Mouse (Mus musculus): ENCODE results near the gene Sdhaf2. TPM values are rescaled to one million over a fixed set of nuclear protein-coding genes. Genes with fewer than 3 reads are reported as not detected.

The Sdhaf2 gene
- polyA plus RNA-seq, 1 experiment from 2014 or later = 64.7 TPM

DNA sequence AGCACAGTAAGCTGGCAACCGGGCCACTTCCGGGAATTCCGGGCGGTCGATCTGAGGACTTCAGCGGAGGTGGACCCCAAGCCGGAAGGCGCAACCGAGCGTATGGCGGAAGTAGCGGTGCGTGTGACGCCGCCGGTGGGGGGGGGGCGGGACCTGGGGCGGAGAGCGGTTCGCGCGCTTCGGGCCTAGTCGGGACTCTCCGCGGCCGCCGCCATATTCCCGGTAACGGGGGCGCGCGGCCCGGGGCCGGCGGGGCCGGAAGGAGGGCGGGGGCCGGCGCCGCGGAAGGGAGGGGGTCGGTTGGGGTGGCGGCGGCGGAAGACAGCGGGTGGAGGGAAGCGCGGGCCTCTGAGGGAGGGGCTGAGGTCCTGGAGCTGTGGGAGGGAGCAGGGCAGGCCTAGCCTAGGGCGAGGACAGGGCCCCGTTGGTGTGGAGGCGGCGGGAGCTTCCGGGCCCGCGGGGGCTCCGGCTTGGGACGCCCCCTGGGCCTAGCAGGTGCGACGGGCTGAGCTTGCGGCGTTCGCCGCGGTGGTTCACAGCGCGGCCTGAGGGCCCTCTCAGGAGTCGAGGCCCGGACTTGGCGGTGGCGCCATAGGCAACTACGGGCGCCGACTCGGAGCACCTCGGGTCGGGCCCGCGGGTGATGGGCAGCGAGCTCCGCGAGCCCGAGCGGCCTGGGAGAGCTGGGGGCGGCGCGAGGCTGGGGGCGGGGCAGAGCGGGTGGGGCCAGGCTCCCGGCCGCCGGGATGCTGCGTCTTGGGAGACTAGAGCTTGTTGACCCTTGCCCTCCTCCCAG lies 638 bp downstream of the Sdhaf2 start, which contains the start of gene Cpsf7:
Gene Cpsf7 (plus strand): TSS at position 161 of the 796 bp plus-strand sequence.
- Histone ChIP-seq H3K9me3 (replicated peaks) (no peaks in the 10 kb centered on the region), H3K4me1 (peaks cover 22% of the 10 kb centered on the region), H3K27ac (peak within 1 kb of the TSS; percentile 100), H3K36me3 (peaks cover 40% of the 10 kb centered on the region), H3K27me3 (ENCODE audit: low read depth, poor library complexity, severe bottlenecking) (no peaks in the 10 kb centered on the region), H3K4me3 (peak within 1 kb of the TSS; percentile 80)
- WGBS = under 1% methylated on average over 83 of the region's 93 CpGs
- DNase-seq (ENCODE audit: low spot score) = peak; percentile 97

DNA sequence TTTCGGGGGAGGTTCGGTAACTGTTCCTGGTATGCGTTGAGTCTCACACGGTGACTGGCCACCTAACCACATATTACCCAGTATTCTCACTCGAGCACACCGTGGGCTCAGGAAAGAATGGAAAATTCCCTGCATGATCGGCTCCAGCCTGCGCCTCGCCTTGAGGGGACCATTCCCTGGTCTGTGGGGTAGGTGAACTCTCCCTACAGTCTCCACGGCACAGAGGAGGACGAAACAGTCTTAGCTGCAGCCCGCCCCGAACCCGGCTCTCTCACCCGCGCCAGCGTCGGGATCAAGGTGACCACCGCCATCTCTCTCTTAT lies 1.2 kb downstream of the Sdhaf2 start:
- Histone ChIP-seq H3K4me1 (peaks cover 22% of the 10 kb centered on the region), H3K27me3 (ENCODE audit: low read depth, poor library complexity, severe bottlenecking) (no peaks in the 10 kb centered on the region), H3K27ac (peak overlapping the region; percentile 100), H3K4me3 (peak overlapping the region; percentile 80), H3K36me3 (peaks cover 34% of the 10 kb centered on the region), H3K9me3 (replicated peaks) (no peaks in the 10 kb centered on the region)
- DNase-seq (ENCODE audit: low spot score) = no peak
- WGBS = under 1% methylated on average over 19 of the region's 19 CpGs

DNA sequence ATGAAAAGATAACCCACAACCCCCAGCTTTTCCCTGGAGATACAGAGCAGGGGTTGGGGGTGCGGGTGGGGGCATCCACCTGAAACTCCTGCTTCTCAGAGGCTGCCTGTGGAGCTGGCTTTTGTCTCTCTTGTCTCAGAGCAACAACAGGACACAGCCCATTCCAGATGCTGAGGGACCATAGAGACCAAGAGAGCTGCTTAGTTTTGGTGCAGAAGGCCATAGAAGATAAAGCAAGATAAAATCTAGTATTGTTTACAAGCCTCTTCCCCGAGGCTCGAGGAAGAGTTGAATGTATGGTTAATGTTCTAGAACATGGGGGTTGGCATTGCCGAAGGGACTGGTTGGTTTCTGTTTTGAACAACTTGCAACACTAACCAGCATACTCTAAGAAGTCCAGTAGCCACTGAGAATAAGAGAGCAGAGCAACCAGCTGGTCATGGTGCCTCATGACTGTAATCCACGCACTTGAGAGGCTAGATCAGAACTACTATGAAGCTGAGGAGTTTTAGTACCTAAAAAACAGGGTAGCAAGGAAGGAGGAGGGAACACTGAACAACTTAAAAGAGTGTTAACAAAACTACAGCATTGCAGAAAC lies 2.4 kb downstream of the Sdhaf2 start:
- 85% methylated on average over 5 of the region's 5 CpGs for WGBS
- Histone ChIP-seq H3K4me3 (peak overlapping the region; percentile 80), H3K9me3 (replicated peaks) (no peaks in the 10 kb centered on the region), H3K27ac (no peak overlapping the region), H3K36me3 (peaks cover 24% of the 10 kb centered on the region), H3K27me3 (ENCODE audit: low read depth, poor library complexity, severe bottlenecking) (no peaks in the 10 kb centered on the region), H3K4me1 (peaks cover 22% of the 10 kb centered on the region)
- DNase-seq (ENCODE audit: low spot score) = no peak

DNA sequence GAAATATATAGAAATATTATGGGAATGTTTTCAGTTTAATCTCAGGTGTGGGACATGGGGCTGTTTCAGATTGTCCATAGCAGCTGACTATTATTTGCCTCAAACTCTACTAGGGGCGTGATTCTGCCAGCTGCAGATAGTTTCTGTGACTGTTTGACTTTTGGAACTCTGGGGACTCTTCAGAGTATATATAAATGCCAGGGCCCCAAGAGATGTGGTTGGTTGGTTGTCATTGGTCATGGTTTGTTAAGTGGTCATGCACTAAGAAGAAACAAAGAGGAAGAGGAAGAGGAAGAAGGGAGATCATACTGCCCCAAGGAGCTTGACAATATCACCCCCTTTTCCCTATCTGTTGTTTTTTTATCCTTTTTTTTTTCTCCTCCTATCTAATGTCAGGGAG lies 4.0 kb downstream of the Sdhaf2 start:
- peaks cover 19% of the 10 kb centered on the region for H3K4me1 ChIP-seq
- H3K4me3 ChIP-seq = no peak overlapping the region
- peaks cover 19% of the 10 kb centered on the region for H3K36me3 ChIP-seq
- H3K27ac ChIP-seq = no peak overlapping the region
- no peaks in the 10 kb centered on the region for H3K9me3 ChIP-seq (replicated peaks)
- WGBS = 89% methylated on average over 1 of the region's 1 CpGs
- DNase-seq (ENCODE audit: low spot score) = no peak
- no peaks in the 10 kb centered on the region for H3K27me3 ChIP-seq (ENCODE audit: low read depth, poor library complexity, severe bottlenecking)

DNA sequence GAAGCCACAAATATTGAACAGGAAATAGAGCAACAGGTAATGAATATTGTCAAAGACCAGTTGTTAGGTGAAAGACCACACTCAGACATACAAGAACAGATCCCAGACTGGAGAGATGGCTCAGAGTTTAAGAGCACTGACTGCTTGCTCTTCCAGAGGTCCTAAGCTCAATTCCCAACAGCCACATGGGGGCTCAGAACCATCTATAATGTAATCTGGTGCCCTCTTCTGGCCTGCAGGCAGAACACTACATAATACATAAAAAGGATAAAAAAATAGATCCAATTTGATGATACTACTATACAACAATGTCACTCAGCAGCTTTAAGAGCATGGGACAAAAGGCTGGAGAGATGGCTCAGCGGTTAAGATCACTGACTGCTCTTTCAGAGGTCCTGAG lies 5.6 kb downstream of the Sdhaf2 start:
- Histone ChIP-seq H3K4me3 (no peak overlapping the region), H3K27ac (no peak overlapping the region), H3K36me3 (peaks cover 31% of the 10 kb centered on the region), H3K9me3 (replicated peaks) (no peaks in the 10 kb centered on the region), H3K4me1 (peaks cover 10% of the 10 kb centered on the region; the same call in 1 of the 2 replicates), H3K27me3 (ENCODE audit: low read depth, poor library complexity, severe bottlenecking) (no peaks in the 10 kb centered on the region)
- DNase-seq (ENCODE audit: low spot score) = no peak
- WGBS = 60% methylated on average over 1 of the region's 1 CpGs

DNA sequence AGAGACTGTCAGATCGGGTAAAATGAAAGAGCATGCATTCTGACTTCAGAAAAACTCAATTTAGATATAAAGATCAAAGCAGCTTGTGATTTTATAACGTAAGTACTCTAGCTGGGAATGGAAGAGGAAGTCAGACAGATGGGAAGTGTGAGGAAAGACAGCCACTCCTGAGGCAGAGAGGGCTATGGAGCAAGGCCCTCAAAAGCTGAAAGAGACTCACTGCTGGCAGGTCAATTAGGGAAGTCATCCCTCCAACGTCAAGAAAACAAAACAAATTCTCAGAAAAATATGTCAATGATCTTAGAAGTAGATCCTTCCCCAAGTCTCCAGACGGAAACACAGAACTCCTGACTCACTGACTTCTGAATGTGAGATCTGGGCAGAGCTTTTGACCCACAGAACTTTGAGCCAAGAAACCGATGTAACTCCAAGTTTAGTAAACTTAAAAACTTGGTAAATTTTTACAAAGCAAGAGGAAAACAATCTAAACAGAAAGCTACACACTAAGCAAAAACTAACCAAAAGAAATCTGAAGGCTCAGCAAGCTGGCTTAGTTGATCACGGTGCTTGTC lies 15.1 kb downstream of the Sdhaf2 start:
- Histone ChIP-seq H3K27me3 (ENCODE audit: low read depth, poor library complexity, severe bottlenecking) (no peaks in the 10 kb centered on the region), H3K9me3 (replicated peaks) (no peaks in the 10 kb centered on the region), H3K4me1 (no peaks in the 10 kb centered on the region), H3K36me3 (peaks cover 74% of the 10 kb centered on the region), H3K27ac (no peak overlapping the region), H3K4me3 (no peak overlapping the region)
- 85% methylated on average over 6 of the region's 6 CpGs for WGBS
- DNase-seq (ENCODE audit: low spot score) = no peak

DNA sequence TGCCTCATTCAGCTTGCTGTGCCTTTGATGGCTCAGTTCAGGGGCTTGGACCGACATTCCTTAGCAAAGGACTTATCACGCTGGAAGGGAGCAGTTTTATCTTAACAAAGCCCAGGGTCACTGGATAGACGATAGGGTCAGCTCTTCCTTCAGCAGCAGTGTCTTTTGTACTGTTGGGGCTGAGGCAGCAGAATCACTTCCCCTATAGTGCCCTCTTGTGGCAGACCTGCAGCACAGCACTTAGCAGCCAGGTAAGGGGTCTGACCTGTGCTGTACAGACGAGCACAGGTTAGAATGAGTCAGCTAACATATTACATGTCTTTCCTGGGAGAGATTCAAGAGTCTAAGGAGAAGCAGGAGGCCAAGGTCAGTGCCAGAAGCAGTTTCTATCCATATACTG lies 23.4 kb downstream of the Sdhaf2 start:
- Histone ChIP-seq H3K4me3 (no peak overlapping the region), H3K27ac (no peak overlapping the region), H3K27me3 (ENCODE audit: low read depth, poor library complexity, severe bottlenecking) (no peaks in the 10 kb centered on the region), H3K9me3 (replicated peaks) (no peaks in the 10 kb centered on the region), H3K36me3 (peaks cover 80% of the 10 kb centered on the region), H3K4me1 (0 out of 2 replicates have a peak, but pooled peaks cover under 1% of the 10 kb centered on the region)
- DNase-seq (ENCODE audit: low spot score) = peak; percentile 62
- WGBS = 18% methylated on average over 4 of the region's 4 CpGs

DNA sequence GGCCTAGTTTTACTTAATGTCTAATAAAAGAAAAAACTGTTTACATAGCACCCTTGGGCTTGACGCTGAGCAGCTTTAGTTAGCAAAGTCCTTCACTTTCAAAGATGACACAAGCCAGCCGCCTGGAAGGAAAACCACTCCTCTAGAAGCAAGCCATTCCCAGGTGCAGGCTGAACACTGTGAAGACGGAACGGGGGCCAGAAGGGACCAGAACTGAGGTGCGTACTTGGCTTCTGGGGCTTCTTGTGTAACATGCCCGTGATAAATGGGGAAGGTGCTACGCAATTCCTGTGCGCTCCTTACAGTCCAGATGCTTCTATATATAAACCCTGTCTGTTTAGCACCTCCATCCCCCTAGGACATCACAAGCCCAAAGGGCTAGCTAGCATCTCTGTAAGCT lies 25.4 kb downstream of the Sdhaf2 start:
- no peaks in the 10 kb centered on the region for H3K9me3 ChIP-seq (replicated peaks)
- no peaks in the 10 kb centered on the region for H3K27me3 ChIP-seq (ENCODE audit: low read depth, poor library complexity, severe bottlenecking)
- peaks cover 62% of the 10 kb centered on the region for H3K36me3 ChIP-seq
- DNase-seq (ENCODE audit: low spot score) = no peak
- H3K4me1 ChIP-seq = 0 out of 2 replicates have a peak, but pooled peaks cover 4% of the 10 kb centered on the region
- no peak overlapping the region for H3K4me3 ChIP-seq
- 95% methylated on average over 8 of the region's 8 CpGs for WGBS
- H3K27ac ChIP-seq = no peak overlapping the region

DNA sequence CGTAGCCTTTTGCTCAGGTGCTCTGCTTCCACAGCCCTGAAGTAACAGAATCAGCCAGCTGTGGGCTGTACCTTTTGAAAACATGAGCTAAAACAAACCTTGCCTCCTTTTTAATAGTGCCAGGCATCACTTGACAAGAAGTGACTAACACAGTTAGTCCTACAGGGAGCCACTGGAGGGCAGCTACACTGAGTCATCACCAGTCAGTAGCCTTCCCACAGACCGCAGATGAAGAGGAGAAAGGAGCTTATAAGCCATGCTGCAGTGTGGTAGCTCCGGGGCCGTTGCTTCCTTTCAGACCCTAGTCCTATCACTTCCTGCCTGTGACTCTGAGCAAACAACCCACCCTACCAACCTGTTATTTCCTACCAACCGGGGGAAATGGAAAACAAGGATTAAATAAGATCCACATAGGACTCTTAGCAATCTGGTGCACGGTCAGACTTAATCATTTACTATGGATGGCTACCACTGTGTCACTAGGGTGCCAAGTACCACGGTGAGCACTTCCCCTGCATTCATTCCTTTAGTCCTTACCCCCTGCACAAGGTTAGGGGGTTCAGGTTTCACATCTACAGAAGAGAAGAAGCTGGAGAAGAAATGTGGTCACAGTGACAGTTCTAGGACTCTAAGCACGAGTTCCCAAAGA lies 28.3 kb downstream of the Sdhaf2 start:
- Histone ChIP-seq H3K4me1 (peaks cover 9% of the 10 kb centered on the region), H3K27me3 (ENCODE audit: low read depth, poor library complexity, severe bottlenecking) (no peaks in the 10 kb centered on the region), H3K9me3 (replicated peaks) (no peaks in the 10 kb centered on the region), H3K4me3 (no peak overlapping the region), H3K27ac (no peak overlapping the region), H3K36me3 (peaks cover 37% of the 10 kb centered on the region)
- WGBS = 68% methylated on average over 8 of the region's 8 CpGs
- no peak for DNase-seq (ENCODE audit: low spot score)

DNA sequence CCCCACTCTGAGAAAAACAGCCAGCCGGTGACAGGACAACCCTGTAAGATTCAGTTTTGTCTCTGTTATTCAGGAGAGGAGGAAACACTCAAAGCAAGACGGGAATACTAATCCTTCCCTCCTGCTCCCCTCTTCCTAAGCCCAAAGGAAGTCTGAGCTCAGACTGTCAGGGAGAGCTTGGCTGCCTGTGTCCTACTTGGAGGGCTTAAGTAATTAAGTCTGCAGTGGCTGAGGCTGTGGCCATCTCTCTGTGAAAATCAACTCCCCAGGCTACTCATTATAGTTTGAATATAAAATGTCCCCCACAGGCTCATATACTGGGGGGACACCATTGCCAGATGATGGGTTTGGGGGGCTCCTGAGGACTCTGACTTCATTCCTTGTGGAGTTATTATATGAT lies 29.0 kb downstream of the Sdhaf2 start:
- Histone ChIP-seq H3K36me3 (peaks cover 31% of the 10 kb centered on the region), H3K4me1 (peaks cover 16% of the 10 kb centered on the region), H3K9me3 (replicated peaks) (no peaks in the 10 kb centered on the region), H3K27ac (no peak overlapping the region), H3K27me3 (ENCODE audit: low read depth, poor library complexity, severe bottlenecking) (no peaks in the 10 kb centered on the region), H3K4me3 (no peak overlapping the region)
- WGBS = 69% methylated on average over 2 of the region's 2 CpGs
- DNase-seq (ENCODE audit: low spot score) = no peak

DNA sequence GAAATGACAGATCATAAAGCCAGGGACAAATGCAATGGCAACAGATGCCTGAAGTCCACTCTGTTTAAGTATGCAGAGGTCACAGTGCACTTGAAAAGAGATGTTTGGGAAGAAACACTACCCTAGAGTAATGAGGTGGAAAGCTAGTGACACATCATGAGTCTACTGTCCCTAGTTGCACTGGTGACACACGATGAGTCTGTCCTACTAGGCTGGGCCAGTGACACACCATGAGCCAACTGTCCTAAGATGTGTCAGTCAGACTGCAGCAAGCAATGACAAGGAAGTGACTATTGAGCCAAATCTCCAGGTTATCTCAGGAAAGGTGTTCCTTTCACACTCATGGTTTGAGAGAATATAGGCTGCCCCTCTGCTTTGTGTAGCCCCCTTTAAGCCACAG lies 30.3 kb downstream of the Sdhaf2 start:
- DNase-seq (ENCODE audit: low spot score) = no peak
- H3K4me3 ChIP-seq = no peak overlapping the region
- no peaks in the 10 kb centered on the region for H3K27me3 ChIP-seq (ENCODE audit: low read depth, poor library complexity, severe bottlenecking)
- no peak overlapping the region for H3K27ac ChIP-seq
- peaks cover 18% of the 10 kb centered on the region for H3K36me3 ChIP-seq
- H3K9me3 ChIP-seq (replicated peaks) = no peaks in the 10 kb centered on the region
- H3K4me1 ChIP-seq = peaks cover 19% of the 10 kb centered on the region
- WGBS = 87% methylated on average over 1 of the region's 1 CpGs

DNA sequence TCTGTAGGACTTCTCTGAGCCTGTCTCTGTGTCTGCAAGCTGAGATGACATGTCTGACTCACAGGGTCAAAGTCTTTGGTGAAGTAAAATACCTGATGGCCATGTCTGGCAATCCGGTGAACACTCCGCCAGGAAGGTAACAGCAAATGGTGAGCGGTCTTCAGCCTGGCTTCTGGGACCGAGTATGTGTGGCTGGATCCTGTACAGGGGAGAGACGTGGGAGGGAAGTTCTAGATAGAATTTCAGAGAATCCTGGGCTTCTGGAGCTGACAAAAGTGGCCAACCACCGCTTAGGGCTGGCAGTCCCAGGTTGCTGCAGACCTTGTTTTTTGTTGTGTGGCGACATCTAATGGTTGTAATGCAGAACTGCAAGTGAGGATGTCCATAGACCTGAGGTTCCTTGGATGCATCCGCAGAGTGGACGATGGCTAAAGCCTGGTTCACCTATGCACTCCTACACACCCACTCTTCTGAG lies 39.6 kb downstream of the Sdhaf2 start:
- WGBS = 22% methylated on average over 9 of the region's 9 CpGs
- Histone ChIP-seq H3K27me3 (ENCODE audit: low read depth, poor library complexity, severe bottlenecking) (peaks cover 10% of the 10 kb centered on the region; the same call in 1 of the 2 replicates), H3K27ac (no peak overlapping the region), H3K4me3 (no peak overlapping the region), H3K4me1 (peaks cover 5% of the 10 kb centered on the region; the same call in 1 of the 2 replicates), H3K36me3 (no peaks in the 10 kb centered on the region), H3K9me3 (replicated peaks) (no peaks in the 10 kb centered on the region)
- peak; percentile 62 for DNase-seq (ENCODE audit: low spot score)

DNA sequence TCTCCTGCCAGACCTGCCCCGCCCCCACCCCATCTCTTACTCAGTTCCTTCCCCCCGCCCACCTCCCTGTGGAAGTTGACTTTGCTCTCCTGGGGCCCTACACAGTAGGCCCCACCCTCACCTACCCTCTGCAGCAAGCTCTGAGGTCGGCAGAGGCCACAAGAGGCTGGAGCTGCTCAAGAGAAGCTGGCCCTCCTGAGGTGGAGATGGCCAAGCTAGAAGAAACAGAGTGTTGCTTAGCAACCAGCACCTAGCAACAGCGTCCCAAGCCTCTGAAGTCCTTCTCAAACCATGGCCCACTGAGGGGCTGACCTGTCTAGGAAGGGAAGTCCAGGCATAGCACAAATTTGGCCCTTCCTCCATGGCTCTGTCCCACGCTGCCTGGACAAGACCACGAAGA lies 43.2 kb downstream of the Sdhaf2 start, which contains the start of gene Ppp1r32:
Gene Ppp1r32 (minus strand): TSS at position 226 of the 400 bp plus-strand sequence.
- Histone ChIP-seq H3K27me3 (ENCODE audit: low read depth, poor library complexity, severe bottlenecking) (peaks cover 14% of the 10 kb centered on the region; the same call in 1 of the 2 replicates), H3K4me1 (peaks cover 5% of the 10 kb centered on the region; the same call in 1 of the 2 replicates), H3K36me3 (no peaks in the 10 kb centered on the region), H3K9me3 (replicated peaks) (no peaks in the 10 kb centered on the region), H3K4me3 (no peak within 1 kb of the TSS), H3K27ac (no peak within 1 kb of the TSS)
- peak; percentile 62 for DNase-seq (ENCODE audit: low spot score)
- WGBS = 33% methylated on average over 6 of the region's 6 CpGs
